Mouse (Mus musculus) cortical plate, adult 2 months (tissue): ENCODE measurements around the gene Zfp281.

ENCODE experiments used
- CTCF ChIP-seq: fragments of 200-500 bp; IDR thresholded peaks from 2 replicates; pipeline ENCODE4 v1.5.1; 2011; ENCODE audit warnings: mild to moderate bottlenecking, control low read depth, low read length; ENCODE audit not compliant: insufficient read depth; ENCODE audit errors: extremely low read depth
- POLR2A ChIP-seq: fragments of 200-500 bp; IDR thresholded peaks from 2 replicates; pipeline ENCODE4 v1.6.1; 2011; ENCODE audit warnings: mild to moderate bottlenecking, low read length, control low read depth; ENCODE audit not compliant: insufficient read depth; ENCODE audit errors: extremely low read depth

GRCm38 (mm10) chr1:136666513-136666912, 41.8 kb downstream of the Zfp281 start:
- TF ChIP-seq CTCF (no peak), POLR2A (no peak)
